ENCODE assay signal across 8 mouse cellular contexts in genomic region chr13:103114274-103114673, GRCm38 (mm10).
DNase-seq lines count a peak whose midpoint lies in the region.

No protein-coding gene starts in this region.

- peak; percentile 28 for DNase-seq in embryo, embryonic 9.5 days (ENCODE audit: extremely low spot score)
- DNase-seq in embryo, embryonic 10.5 days (ENCODE audit: low spot score), result no peak
- DNase-seq in cerebellum, adult 9-11 months, result peak; percentile 62
- DNase-seq in gastrocnemius, postnatal 4 days (ENCODE audit: low spot score in 2 of 2), result peak; percentile 46 to 77
- DNase-seq in kidney, adult 9 months, result peak; percentile 43
- peak; percentile 76 for DNase-seq in lung, postnatal 10 days
- no peak for DNase-seq in thymus, postnatal 36 days
- DNase-seq in spleen, adult 18-20 months, result no peak

Comparison
In these comparisons a context has a peak if more than half of its experiments do, and no peak if none do; other contexts are left out.
1. DNase-seq: peak in embryo, embryonic 9.5 days (single experiment), cerebellum, adult 9-11 months (single experiment), gastrocnemius, postnatal 4 days (2 of 2), kidney, adult 9 months (single experiment) and lung, postnatal 10 days (single experiment); none in embryo, embryonic 10.5 days (single experiment), thymus, postnatal 36 days (0 of 2) and spleen, adult 18-20 months (0 of 2).